ENCODE assay signal across 8 mouse cellular contexts in the genomic region with DNA sequence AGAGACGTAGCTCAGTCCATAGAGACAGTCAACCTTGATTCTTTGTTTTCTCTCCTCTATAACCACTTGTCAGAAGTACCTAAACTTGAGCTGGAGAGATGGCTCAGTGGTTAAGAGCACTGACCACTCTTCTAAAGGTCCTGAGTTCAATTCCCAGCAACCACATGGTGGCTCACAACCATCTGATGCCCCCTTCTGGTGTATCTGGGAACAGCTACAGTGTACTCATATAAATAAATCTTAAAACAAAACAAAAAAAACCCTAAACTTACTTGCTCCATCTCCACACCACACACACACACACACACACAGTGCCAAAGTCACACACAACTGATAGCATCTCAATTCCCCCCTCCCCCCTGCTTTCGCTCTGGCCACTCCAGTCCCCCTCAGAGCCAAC. TPM values are rescaled to one million over a fixed set of nuclear protein-coding genes. Genes with fewer than 3 reads are reported as not detected.
DNase-seq lines count a peak whose midpoint lies in the region; ATAC-seq and TF ChIP-seq lines count a peak whose summit lies in the region.

No protein-coding gene starts in this region.

- no peak for ATAC-seq in hindbrain, embryonic 15.5 days (ENCODE audit: low FRiP score, low read depth)

- intact Hi-C loops in left cerebral cortex, adult 2 months (cut with DNase I) = loop anchor here (2.0 to 5.0 kb wide), 2 partner anchors 145 to 436 kb away; no protein-coding TSS in a partner anchor

- H3K36me3 ChIP-seq in hindbrain, embryonic 15.5 days = peaks cover 4% of the 10 kb centered on the region; the same call in 1 of the 2 replicates

- no peak for TF ChIP-seq POLR2A in bone marrow macrophage, adult 2 months (IDR thresholded peaks at IDR 0.05; ENCODE audit: borderline replicate concordance, low read depth, low read length)

- TF ChIP-seq CTCF in left cerebral cortex, adult 2 months (IDR thresholded peaks at IDR 0.05) = peak; percentile 34
- TF ChIP-seq CTCF in bone marrow macrophage, adult 2 months (IDR thresholded peaks at IDR 0.05; ENCODE audit: low read depth, low read length) = no peak

- H3K4me3 ChIP-seq in left cerebral cortex, adult 2 months = no peak overlapping the region
- peak overlapping the region; percentile 91; the same call in 1 of the 2 replicates for H3K4me3 ChIP-seq in bone marrow macrophage, adult 2 months (ENCODE audit: insufficient read depth, low read length)
- peak overlapping the region; percentile 59 for H3K4me3 ChIP-seq in hindbrain, embryonic 15.5 days

- no peak overlapping the region for H3K9ac ChIP-seq in hindbrain, embryonic 15.5 days

- H3K9me3 ChIP-seq in hindbrain, embryonic 15.5 days = no peaks in the 10 kb centered on the region

- H3K4me1 ChIP-seq in bone marrow macrophage, adult 2 months (ENCODE audit: control insufficient read depth, insufficient read depth, low read length) = peaks cover 8% of the 10 kb centered on the region
- H3K4me1 ChIP-seq in hindbrain, embryonic 15.5 days (replicated peaks) = peaks cover 21% of the 10 kb centered on the region

- 89% methylated on average over 2 of the region's 2 CpGs for WGBS in hindbrain, embryonic 15.5 days

- peak overlapping the region; percentile 90 for H3K4me2 ChIP-seq in hindbrain, embryonic 15.5 days

- no peaks in the 10 kb centered on the region for H3K27me3 ChIP-seq in hindbrain, embryonic 15.5 days

- no peak for DNase-seq in left cerebral cortex, adult 2 months (ENCODE audit: extremely low spot score in 1 of 2, low spot score in 2 of 2)
- no peak for DNase-seq in left cerebral cortex, adult 8-10 months (ENCODE audit: low spot score in 2 of 2)
- peak; percentile 35 for DNase-seq in naive thymus-derived CD4-positive, alpha-beta T cell, adult 2 months (ENCODE audit: low read depth)
- DNase-seq in adrenal gland, adult 8-10 months = no peak
- DNase-seq in right cerebral cortex, postnatal 14 days = no peak
- no peak for DNase-seq in layer of hippocampus, adult 8-10 months (ENCODE audit: low spot score in 2 of 2)

- no peak overlapping the region for H3K27ac ChIP-seq in left cerebral cortex, adult 2 months
- no peak overlapping the region for H3K27ac ChIP-seq in bone marrow macrophage, adult 2 months (ENCODE audit: insufficient read depth, low read depth, low read length)
- H3K27ac ChIP-seq in hindbrain, embryonic 15.5 days (replicated peaks) = no peak overlapping the region

RNA-seq across cellular contexts. Expression of gene Rad51ap1, which starts 1.3 kb away (rescaled TPM):
- 1 to 10 TPM; 3.2 to 3.3 TPM for total RNA-seq in left cerebral cortex, adult 2 months (2021)
- 1 to 10 TPM; 2.0 to 4.2 (median 3.5) TPM for total RNA-seq in left cerebral cortex, adult 8-10 months (2022)
- 20.5 and 26.8 TPM in 2 replicates for polyA plus RNA-seq in bone marrow macrophage, adult 2 months (2012; ENCODE audit: insufficient read depth, insufficient read length, missing spikeins)
- polyA plus RNA-seq in hindbrain, embryonic 15.5 days (2015; fragmentation: Nextera tagmentation; extraction: Ambion mirVana) = 13.8 and 17.4 TPM in 2 replicates
- total RNA-seq in adrenal gland, adult 8-10 months (2022) = 1 to 10 TPM in 2 of 4 experiments, under 1 TPM in 2; 0.73 to 2.3 (median 1.0) TPM
- 1 to 10 TPM; 1.4 to 3.9 (median 2.7) TPM for total RNA-seq in layer of hippocampus, adult 8-10 months (2022)

RNA-seq across cellular contexts. Expression of gene D6Wsu163e, which starts 1.7 kb away (rescaled TPM):
- total RNA-seq in left cerebral cortex, adult 2 months (2021) = 10 to 100 TPM; 40.3 to 47.3 TPM
- 10 to 100 TPM; 41.7 to 44.9 (median 42.5) TPM for total RNA-seq in left cerebral cortex, adult 8-10 months (2022)
- 39.7 TPM in 2 replicates for polyA plus RNA-seq in bone marrow macrophage, adult 2 months (2012; ENCODE audit: insufficient read depth, insufficient read length, missing spikeins)
- 30.1 and 31.3 TPM in 2 replicates for polyA plus RNA-seq in hindbrain, embryonic 15.5 days (2015; fragmentation: Nextera tagmentation; extraction: Ambion mirVana)
- total RNA-seq in adrenal gland, adult 8-10 months (2022) = 10 to 100 TPM; 20.2 to 31.5 (median 26.1) TPM
- 10 to 100 TPM; 43.4 to 49.3 (median 46.7) TPM for total RNA-seq in layer of hippocampus, adult 8-10 months (2022)

RNA-seq across cellular contexts. Expression of gene Dyrk4, which starts 16.4 kb away (rescaled TPM):
- not detected for total RNA-seq in left cerebral cortex, adult 2 months (2021)
- total RNA-seq in left cerebral cortex, adult 8-10 months (2022) = under 1 TPM in 3 of 4 experiments, not detected in 1; 0.30 to 0.49 (median 0.41) TPM
- polyA plus RNA-seq in bone marrow macrophage, adult 2 months (2012; ENCODE audit: insufficient read depth, insufficient read length, missing spikeins) = not detected in 2 replicates
- 0.07 TPM in 1 of 2 replicates, not detected in the other for polyA plus RNA-seq in hindbrain, embryonic 15.5 days (2015; fragmentation: Nextera tagmentation; extraction: Ambion mirVana)
- total RNA-seq in adrenal gland, adult 8-10 months (2022) = not detected
- total RNA-seq in layer of hippocampus, adult 8-10 months (2022) = 1 to 10 TPM in 1 of 4 experiments, under 1 TPM in 2, not detected in 1; 0.19 to 1.0 (median 0.45) TPM
